Mouse (Mus musculus) cerebellum, adult 18-20 months (tissue): Measurements from ENCODE around the gene Aqp12.
A peak's percentile ranks its signal among the peaks of the same experiment; 100 is the strongest.
"Not testable (repeated sequence)": the region's sequence is repeated elsewhere in the genome, so short reads cannot be mapped to it uniquely, and the experiment has no call there.

Experiments used
- DNase-seq, 2 experiments: peaks; one replicate each; pipeline ENCODE4 v3.0.0; 2021

The Aqp12 gene

GRCm38 (mm10) chr1:93006061-93006460 lies at the start of gene Aqp12:
Gene Aqp12 (plus strand): TSS chr1:93006334.
- DNase-seq, result no peak

DNA sequence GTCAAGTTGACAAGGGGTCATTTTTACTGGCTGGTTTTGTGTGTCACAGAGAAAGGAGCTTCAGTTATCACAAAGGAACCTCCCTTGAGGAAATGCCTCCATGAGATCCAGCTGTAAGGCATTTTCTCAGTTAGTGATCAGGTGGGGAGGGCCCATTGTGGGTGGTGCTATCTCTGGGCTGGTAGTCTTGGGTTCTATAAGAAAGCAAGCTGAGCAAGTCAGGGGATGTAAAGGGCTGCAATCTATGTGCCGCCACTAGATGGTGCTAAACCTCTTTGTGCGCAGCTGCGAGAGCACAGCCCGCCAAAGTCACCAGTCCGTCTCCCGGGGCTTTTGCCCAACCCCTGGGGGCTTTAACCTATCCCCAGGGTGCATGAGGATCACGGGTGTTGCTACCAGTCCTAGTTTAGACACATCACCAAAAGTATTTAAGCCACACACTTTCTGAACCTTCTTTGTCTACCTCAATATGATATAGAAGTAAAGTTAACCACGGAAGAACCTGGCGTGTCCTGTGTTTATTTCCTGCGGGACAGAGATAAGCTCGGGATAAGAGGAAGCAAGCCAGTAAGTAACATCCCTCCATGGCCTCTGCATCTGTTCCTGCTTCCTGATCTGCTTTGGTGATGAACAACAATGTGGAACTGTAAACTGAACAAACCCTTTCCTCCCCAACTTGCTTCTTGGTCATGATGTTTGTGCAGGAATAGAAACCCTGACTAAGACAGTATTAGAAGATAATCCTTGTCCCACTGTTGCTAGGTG lies 49.4 kb upstream of the Aqp12 start:
- DNase-seq, result peak; percentile 68 to 76

GRCm38 (mm10) chr1:92958999-92959398 lies 47.1 kb upstream of the Aqp12 start:
- no peak for DNase-seq

- DNase-seq, result not testable (repeated sequence)
These were observed 35.3 kb upstream of the Aqp12 start for GRCm38 (mm10) chr1:92970791-92971190.

- no peak for DNase-seq
These were observed 34.0 kb upstream of the Aqp12 start for GRCm38 (mm10) chr1:92971879-92972795.

GRCm38 (mm10) chr1:92972854-92973253 lies 33.3 kb upstream of the Aqp12 start:
- DNase-seq, result no peak

- no peak for DNase-seq
These were observed 30.0 kb upstream of the Aqp12 start for GRCm38 (mm10) chr1:92976141-92976566.

- DNase-seq, result no peak
These were observed 27.5 kb upstream of the Aqp12 start for GRCm38 (mm10) chr1:92978645-92979044.

DNA sequence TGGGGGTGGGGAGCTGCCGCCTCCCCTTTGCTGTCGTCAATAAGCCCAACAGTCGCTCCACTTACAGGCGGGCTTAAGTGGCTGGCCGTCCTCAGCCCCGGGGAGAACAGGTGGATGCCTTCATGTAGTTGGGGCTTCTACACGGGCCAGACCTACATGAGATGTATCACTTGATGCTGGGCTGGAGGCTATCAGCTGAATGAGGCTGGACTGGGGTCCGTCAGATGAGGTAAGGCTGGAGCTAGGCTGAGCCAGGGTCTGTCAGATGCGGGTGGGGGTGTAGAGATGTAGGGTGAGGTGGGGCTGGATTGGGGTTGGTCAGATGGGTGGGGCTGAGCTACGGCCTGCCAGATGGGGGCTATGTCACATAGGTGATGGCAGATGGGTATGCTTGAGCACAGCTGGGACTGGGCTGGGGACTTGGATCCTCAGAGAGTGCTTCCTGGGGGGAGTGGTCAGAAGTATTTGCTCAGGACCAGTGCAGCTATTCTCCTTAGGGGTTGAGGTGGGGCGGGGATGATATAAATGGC lies 27.0 kb upstream of the Aqp12 start:
- no peak for DNase-seq

GRCm38 (mm10) chr1:92981056-92981845 lies 24.9 kb upstream of the Aqp12 start:
- DNase-seq, result no peak

- DNase-seq, result no peak
These were observed 23.1 kb upstream of the Aqp12 start for GRCm38 (mm10) chr1:92982931-92983605.

DNA sequence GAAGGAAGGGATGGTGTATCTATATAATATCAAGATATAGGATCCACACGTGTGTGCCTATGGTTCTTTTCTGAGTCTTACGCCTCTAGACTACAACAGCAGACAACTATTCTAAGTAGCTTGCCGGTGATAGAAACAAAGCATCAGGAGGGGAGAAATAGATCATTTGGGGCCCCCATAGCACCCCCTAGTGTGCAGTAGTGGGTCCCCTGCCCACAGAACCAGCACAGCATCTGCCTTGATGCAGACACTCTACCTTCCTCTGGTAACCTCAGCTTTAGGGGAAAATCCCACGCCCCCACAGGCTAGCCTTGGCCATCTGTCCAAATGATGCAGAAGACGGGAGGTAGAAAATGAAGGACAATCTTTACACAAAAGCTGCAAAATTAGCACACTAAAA lies 21.1 kb upstream of the Aqp12 start:
- no peak for DNase-seq

DNA sequence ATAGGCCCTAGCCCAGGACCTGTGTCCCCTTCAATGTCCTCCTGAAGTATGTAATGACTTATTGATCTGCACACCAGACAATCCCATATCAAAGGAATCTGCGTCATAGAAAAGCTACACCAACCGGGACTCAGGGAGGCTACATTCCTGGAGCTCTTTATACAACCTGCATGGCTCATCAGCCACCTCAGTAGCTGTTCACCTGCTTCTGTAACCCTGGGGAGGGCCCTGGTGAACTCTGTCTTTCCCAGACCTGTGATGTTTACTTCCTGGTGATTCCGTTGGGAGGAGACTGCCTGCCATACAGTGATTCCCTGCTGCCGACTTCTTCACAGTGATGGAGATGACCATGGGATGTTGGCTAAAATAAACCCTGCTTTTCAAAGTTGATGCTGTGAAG lies 17.2 kb upstream of the Aqp12 start:
- DNase-seq, result no peak

GRCm38 (mm10) chr1:92989891-92990290 lies 16.2 kb upstream of the Aqp12 start:
- no peak for DNase-seq

GRCm38 (mm10) chr1:92992214-92992855 lies 13.8 kb upstream of the Aqp12 start:
- DNase-seq, result no peak

DNA sequence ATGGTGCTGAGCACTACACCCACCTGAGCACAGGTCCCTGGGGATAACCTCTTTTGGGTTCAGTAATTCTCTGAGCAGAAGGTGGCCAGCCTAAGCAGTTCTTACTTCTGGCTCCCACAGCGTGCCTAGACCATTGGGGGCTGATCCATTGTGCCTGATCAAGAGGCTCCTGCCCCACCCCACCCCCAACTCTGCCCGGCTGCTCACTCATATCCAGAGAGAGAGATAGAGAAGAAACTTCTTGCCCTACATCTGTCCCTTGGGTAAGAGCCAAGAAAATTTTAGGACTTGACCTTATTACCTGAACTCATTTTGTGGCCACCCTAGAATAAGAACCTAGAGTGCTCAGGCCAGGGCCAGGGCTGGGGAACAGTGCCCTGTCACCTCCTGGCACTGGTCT lies 13.3 kb upstream of the Aqp12 start:
- no peak for DNase-seq

- DNase-seq, result no peak
These were observed 3.1 kb downstream of the Aqp12 start for GRCm38 (mm10) chr1:93009196-93009595.

- no peak for DNase-seq
These were observed 4.6 kb downstream of the Aqp12 start for GRCm38 (mm10) chr1:93010731-93011130.

DNA sequence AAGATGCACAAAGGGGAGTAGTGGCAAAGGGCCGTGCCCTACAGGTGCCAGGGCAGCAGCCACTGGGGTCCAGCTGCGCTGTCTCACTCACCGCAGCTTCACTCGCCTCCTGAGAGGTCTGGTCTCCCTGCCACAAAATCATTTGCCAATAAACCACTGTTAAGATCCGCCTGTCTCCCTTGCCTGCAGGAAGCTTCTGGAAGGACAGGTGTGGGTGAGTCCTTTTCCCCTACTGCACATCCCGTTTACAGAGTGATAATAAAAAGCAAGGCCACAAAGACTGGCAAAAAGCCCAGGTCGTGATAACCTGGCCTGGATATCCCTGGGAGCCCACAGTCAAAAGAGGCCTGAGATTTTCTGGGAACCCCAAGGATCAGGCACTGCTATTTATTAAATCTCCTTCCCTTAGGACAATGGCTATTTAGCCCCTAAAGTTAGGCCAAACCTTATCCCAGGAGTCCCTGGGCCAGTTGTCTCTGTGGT lies 6.0 kb downstream of the Aqp12 start:
- no peak for DNase-seq

DNA sequence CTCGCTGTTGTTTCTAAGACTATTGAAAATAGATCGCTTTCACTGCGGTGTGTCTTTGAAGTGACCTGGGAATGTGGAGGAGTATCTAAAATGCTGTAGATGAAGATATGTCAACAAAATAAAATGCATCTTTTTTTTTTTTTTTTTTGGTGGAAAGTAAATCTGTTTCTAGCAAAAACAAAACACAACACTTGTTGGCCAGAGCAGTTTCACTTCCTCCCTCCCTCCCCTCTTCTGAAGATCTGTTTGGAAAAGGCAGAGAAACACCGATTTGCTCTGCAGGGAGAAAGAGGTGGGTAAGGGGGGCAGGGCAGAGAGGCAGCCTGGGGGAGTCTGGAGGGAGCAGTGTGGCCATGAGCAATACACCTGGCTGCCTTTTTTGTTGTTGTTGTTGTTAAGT lies 7.2 kb downstream of the Aqp12 start:
- no peak for DNase-seq

DNA sequence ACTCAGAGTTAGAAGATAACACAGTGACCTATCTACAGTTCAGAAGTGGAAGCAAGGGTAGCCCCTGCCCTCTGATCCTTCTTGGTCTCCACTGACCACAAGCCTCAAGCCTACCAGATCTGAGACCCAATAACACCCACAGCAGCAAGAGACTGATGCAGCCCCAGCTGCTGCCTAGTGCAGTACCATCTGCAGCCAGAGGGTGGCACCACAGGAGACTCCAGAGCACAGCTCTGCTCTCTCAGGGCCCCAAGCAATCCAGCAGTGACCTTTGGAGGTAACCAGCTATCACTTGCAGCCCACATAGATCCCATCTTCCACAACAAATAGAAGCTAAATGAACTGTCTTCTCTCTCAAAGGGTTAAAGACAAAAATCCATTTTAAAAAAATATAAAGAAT lies 8.3 kb downstream of the Aqp12 start:
- DNase-seq, result peak; percentile 85 to 87

- DNase-seq, result peak in 1 of 2 experiments; percentile 48
These were observed 9.0 kb downstream of the Aqp12 start for GRCm38 (mm10) chr1:93015136-93015535.
